Mouse (Mus musculus): ENCODE results near the gene Slc25a40.
A peak's percentile ranks its signal among the peaks of the same experiment; 100 is the strongest.

DNA sequence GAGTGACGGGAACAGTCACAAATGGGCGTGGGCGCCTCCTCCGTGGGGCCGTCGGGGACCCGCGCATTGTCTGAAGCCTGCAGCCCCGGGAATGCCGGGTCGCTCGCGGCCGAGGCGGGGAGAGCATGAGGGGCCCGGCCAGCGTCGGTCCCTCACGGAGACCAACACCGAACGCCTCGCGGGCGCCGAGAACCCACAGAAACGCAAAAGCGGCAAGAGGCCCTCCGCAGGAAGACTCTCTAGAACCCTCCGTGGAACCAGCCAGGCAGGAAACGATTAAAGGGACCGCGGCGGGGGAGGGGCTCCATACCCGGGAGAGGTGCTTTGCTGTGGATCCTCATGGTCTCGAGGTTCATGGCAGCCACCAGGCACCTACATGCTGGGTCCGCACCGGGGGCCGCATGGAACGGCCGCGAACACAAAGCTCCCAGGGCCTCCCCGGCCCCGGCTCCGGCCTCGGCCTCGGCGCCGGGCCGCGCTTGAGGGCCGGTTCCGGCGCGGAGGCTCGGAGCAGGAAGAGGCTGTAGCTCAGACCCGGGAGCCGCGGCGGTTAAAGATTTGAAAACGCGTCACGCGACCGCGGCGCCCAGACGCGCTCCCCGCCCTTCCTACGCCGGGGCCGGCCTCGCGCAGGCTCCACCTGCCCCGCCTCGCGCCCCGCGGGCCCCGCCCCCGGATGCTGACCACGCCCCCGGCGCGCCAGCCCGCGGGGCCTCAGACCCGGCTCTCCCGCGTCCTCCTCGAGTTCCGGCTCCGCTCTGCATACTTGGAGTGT lies at the start of gene Slc25a40, which contains the start of gene Dbf4:
- TF ChIP-seq CTCF (IDR thresholded peaks at IDR 0.05; ENCODE audit: extremely low read depth, insufficient read depth, low read length) = no peak
- 0 out of 2 replicates have a peak, but pooled peaks have one; percentile 26 for TF ChIP-seq POLR2A (IDR thresholded peaks at IDR 0.05; ENCODE audit: extremely low read depth, insufficient read depth, low read length)
